Mouse (Mus musculus): ENCODE data around the gene Scyl2. TPM values are rescaled to one million over a fixed set of nuclear protein-coding genes. Genes with fewer than 3 reads are reported as not detected.
"Not testable (repeated sequence)": the region's sequence is repeated elsewhere in the genome, so short reads cannot be mapped to it uniquely, and the experiment has no call there.

Gene Scyl2
- polyA plus RNA-seq, 1 experiment from 2014 or later, result 9.0 TPM

DNA sequence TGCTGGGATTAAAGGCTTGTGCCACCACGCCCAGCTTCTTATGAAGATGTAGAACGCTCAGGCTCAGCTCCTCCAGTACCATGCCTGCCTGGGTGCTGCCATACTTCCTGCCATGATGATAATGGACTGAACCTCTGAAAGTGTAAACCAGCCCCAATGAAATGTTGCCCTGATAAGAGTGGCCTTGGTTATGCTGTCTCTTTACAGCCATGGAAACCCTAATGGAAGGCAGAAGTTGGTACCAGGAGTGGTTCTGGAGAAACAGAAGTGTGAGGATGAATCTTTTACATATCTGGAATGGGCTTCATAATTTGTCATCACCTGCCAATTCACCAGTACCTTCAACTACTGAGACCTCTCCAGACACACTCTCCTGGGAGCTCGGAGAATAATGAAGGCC lies 11.9 kb upstream of the Scyl2 start:
- no peak overlapping the region for H3K4me3 ChIP-seq
- H3K27ac ChIP-seq (replicated peaks), result no peak overlapping the region
- 98% methylated on average over 3 of the region's 3 CpGs for WGBS
- no peaks in the 10 kb centered on the region for H3K27me3 ChIP-seq
- ATAC-seq (replicated peaks), result no peak
- H3K4me2 ChIP-seq (replicated peaks), result no peak overlapping the region
- no peaks in the 10 kb centered on the region for H3K9me3 ChIP-seq
- H3K36me3 ChIP-seq, result no peaks in the 10 kb centered on the region
- no peaks in the 10 kb centered on the region for H3K4me1 ChIP-seq
- no peak overlapping the region for H3K9ac ChIP-seq (replicated peaks)

DNA sequence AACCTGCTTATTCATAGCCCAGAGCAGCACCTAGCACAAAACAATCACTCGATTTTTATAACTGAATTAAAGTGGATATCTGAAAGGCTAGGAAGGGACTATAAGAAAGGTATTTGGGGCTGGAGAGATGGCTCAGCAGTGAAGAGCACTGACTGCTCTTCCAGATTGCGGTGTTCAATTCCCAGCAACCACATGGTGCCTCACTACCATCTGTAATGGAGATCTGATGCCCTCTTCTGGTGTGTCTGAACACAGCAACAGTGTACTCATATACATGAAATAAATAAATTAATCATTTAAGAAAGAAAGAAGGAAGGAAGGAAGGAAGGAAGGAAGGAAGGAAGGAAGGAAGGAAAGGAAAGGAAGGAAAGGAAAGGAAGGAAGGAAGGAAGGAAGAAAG lies 10.2 kb upstream of the Scyl2 start:
- not testable (repeated sequence) for H3K4me3 ChIP-seq; H3K4me2 ChIP-seq (replicated peaks); ATAC-seq (replicated peaks); H3K36me3 ChIP-seq; H3K9ac ChIP-seq (replicated peaks); H3K9me3 ChIP-seq; H3K27me3 ChIP-seq; H3K27ac ChIP-seq (replicated peaks); H3K4me1 ChIP-seq
- 74% methylated on average over 2 of the region's 2 CpGs for WGBS

DNA sequence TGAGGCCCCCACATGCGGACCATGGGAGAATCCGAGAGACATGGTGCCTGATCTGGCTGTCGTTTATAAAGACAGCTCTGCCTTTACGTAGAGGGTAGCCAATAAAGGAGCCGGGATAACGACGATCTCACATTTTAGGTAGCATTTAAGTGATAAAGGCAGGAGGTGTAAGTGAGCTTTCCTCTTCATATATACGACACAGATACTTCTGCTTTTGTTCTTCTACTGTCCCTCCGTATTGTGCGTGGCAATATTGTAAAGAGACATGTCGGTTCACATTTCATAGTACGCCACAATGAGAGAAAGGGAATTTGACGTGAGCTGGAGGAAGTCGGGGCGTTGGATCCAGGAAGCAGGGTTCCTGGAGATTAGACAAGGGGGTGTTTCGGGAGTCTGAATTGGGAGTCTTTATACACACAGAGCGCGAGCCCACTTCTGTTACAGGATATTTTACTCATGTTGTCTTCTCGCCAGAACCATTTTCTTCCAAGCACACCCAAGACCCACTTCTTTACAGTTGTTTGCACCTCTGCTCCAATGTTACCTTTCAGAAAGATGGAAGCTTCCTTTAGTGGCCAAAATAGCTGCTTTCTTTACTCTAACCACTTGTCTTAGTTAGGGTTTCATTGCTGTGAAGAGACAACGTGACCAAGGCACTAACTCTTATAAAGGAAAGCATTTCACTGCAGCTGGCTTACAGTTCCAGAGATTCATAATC lies 9.3 kb upstream of the Scyl2 start:
- Histone ChIP-seq H3K9ac (replicated peaks) (no peak overlapping the region), H3K4me2 (replicated peaks) (no peak overlapping the region), H3K9me3 (no peaks in the 10 kb centered on the region), H3K27ac (replicated peaks) (no peak overlapping the region), H3K27me3 (no peaks in the 10 kb centered on the region), H3K4me3 (no peak overlapping the region), H3K36me3 (no peaks in the 10 kb centered on the region), H3K4me1 (no peaks in the 10 kb centered on the region)
- ATAC-seq (replicated peaks), result no peak
- WGBS, result 82% methylated on average over 20 of the region's 20 CpGs

DNA sequence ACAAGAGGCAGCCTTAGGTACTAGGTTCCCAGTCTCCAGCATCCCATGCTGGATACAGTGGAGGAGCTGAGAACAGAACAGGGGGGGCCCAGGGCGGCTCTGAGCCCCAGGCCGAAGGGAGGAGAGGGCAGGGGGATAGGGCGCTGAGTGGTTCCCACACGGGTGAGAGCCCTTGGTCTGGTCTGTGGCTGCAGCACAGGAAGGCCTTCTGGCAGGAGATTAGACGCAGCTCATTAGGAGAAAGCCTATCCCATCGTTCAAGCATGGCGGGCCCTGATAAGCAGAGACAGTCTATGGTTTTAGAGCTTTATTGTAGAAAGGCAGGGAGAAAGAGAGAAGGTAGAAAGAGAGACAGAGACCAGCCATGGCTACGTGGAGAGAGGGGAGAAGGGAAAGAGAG lies 3.9 kb upstream of the Scyl2 start:
- H3K4me1 ChIP-seq, result peaks cover 13% of the 10 kb centered on the region
- no peak overlapping the region for H3K9ac ChIP-seq (replicated peaks)
- H3K27me3 ChIP-seq, result no peaks in the 10 kb centered on the region
- no peak overlapping the region for H3K27ac ChIP-seq (replicated peaks)
- H3K36me3 ChIP-seq, result no peaks in the 10 kb centered on the region
- no peak overlapping the region for H3K4me3 ChIP-seq
- H3K9me3 ChIP-seq, result no peaks in the 10 kb centered on the region
- H3K4me2 ChIP-seq (replicated peaks), result no peak overlapping the region
- ATAC-seq (replicated peaks), result no peak
- WGBS, result 67% methylated on average over 8 of the region's 8 CpGs

DNA sequence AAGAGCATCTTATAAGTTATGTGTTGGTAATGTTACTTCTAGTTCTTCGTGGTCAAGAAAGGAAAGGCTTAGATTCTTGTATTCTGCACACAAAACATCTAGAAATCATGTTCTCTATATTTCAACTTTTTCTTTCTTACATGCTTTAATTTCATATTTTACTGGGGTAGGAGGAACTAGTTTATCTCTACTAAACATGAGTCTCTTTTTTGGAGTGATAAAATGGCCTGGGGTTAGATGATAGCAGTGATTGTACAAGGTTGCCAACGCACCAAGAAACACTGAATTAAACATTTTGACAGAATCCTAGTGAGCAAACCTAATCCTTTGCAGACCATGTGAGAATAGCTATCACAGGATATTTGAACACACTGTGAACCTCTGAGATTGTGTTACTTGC lies 1.4 kb upstream of the Scyl2 start:
- no peaks in the 10 kb centered on the region for H3K9me3 ChIP-seq
- no peak overlapping the region for H3K9ac ChIP-seq (replicated peaks)
- H3K4me1 ChIP-seq, result peaks cover 28% of the 10 kb centered on the region
- no peak overlapping the region for H3K27ac ChIP-seq (replicated peaks)
- H3K36me3 ChIP-seq, result no peaks in the 10 kb centered on the region
- 87% methylated on average over 2 of the region's 2 CpGs for WGBS
- no peak for ATAC-seq (replicated peaks)
- no peak overlapping the region for H3K4me3 ChIP-seq
- no peaks in the 10 kb centered on the region for H3K27me3 ChIP-seq
- H3K4me2 ChIP-seq (replicated peaks), result no peak overlapping the region

DNA sequence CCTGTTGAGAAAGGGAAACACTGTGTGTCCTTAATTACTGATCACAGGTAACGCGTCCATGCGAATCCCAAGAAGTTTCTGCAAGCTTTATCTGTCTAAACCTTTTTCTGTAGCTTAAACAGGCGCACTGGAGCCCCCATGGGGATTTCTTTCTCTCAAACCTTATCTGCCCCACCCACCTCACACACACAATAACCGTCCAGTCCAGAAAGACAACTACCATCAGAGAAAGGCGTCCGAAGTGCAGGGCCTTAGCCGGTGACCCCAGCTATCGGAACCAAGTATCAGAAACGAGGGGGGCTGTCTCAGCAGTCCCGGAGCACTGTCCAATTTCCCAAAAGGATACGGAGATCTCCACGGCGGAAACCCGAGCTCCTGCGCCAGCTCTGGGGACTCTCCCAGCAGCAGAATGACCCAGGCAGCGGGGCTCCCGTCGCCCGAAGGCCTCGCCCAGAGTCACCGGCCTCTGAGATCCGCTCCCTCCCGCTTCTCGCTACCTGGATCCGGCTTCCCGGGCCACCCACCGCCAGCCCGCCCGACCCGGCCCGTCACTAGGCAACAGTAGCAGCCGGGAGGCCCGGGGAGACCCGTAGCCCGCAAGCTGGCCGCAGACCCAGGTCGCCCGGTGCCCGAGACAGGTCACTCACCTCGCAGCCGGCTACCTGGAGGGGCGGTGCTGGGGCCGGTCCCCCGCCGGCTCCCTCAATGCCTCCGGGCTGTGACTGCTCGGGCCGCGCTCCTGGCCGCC lies 520 bp downstream of the Scyl2 start:
- peak overlapping the region; percentile 69 for H3K4me2 ChIP-seq (replicated peaks)
- peak overlapping the region; percentile 57 for H3K4me3 ChIP-seq
- peak overlapping the region; percentile 55 for H3K27ac ChIP-seq (replicated peaks)
- peak overlapping the region; percentile 72 for H3K9ac ChIP-seq (replicated peaks)
- no peaks in the 10 kb centered on the region for H3K27me3 ChIP-seq
- no peaks in the 10 kb centered on the region for H3K36me3 ChIP-seq
- H3K4me1 ChIP-seq, result peaks cover 28% of the 10 kb centered on the region
- WGBS, result under 1% methylated on average over 51 of the region's 51 CpGs
- no peak; the same call in 1 of the 2 replicates for ATAC-seq (replicated peaks)
- H3K9me3 ChIP-seq, result no peaks in the 10 kb centered on the region

DNA sequence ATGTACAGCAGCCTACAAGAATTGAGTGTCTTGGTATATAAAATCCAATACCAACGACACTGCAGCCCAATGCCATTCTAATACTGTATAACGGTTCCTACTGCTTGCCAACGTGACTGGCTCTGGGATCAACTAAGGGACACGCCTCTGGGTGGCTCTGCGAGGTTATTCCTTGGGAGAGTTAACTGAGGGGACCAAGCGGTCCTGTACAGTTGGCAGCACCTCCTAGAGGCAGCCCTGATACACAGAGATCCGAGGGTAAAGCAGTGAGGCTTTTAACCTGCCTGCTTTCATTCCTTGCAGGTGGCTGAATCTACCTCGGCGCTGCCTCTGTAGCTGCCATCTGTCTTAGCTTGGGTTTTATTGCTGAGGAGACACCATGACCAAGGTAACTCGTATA lies 3.1 kb downstream of the Scyl2 start:
- no peak for ATAC-seq (replicated peaks)
- H3K4me3 ChIP-seq, result no peak overlapping the region
- H3K27me3 ChIP-seq, result no peaks in the 10 kb centered on the region
- H3K36me3 ChIP-seq, result no peaks in the 10 kb centered on the region
- no peak overlapping the region for H3K4me2 ChIP-seq (replicated peaks)
- H3K9ac ChIP-seq (replicated peaks), result no peak overlapping the region
- 80% methylated on average over 10 of the region's 10 CpGs for whole genome bisulfite sequencing
- no peak overlapping the region for H3K27ac ChIP-seq (replicated peaks)
- no peaks in the 10 kb centered on the region for H3K9me3 ChIP-seq
- peaks cover 28% of the 10 kb centered on the region for H3K4me1 ChIP-seq

DNA sequence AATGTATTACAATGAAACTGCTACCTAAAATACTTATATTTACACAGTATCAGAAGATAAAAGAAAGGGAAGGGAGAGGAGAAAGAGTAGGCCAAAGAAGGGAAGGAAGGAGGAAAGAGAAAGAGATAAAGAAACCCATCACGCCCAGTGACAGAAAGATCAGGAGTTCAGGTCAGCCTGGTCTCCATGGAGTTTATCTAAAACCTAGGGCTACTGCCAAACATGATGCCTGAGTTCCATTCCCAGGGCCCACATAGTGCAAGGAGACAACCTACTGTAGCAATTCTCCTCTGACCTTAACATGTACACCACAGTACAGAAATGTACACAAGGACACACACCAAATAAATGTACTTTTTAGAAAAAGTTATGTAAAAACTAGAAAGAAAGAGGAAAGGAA lies 3.9 kb downstream of the Scyl2 start:
- H3K4me3 ChIP-seq, result no peak overlapping the region
- no peak overlapping the region for H3K27ac ChIP-seq (replicated peaks)
- no peaks in the 10 kb centered on the region for H3K36me3 ChIP-seq
- no peak overlapping the region for H3K4me2 ChIP-seq (replicated peaks)
- ATAC-seq (replicated peaks), result no peak
- WGBS, result 88% methylated on average over 1 of the region's 1 CpGs
- peaks cover 27% of the 10 kb centered on the region for H3K4me1 ChIP-seq
- H3K9ac ChIP-seq (replicated peaks), result no peak overlapping the region
- H3K27me3 ChIP-seq, result no peaks in the 10 kb centered on the region
- no peaks in the 10 kb centered on the region for H3K9me3 ChIP-seq

DNA sequence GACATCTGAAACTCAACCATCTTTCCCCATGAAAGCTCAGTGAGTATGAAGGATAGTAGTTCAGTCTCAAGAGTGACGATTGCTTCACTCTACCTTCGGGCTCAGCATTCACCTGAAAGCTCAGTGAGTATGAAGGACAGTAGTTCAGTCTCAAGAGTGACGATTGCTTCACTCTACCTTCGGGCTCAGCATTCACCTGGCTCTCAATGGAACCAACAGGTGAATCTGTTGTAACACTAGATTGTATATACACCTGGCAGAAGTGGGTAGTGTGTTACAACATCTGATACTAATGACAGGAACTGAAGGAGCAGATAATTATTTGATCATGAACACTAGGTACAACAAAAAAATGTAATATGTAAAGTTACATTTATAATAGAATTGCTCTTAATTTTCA lies 4.4 kb downstream of the Scyl2 start:
- Histone ChIP-seq H3K4me2 (replicated peaks) (no peak overlapping the region), H3K9ac (replicated peaks) (no peak overlapping the region), H3K9me3 (no peaks in the 10 kb centered on the region), H3K27me3 (no peaks in the 10 kb centered on the region), H3K4me3 (no peak overlapping the region), H3K4me1 (peaks cover 24% of the 10 kb centered on the region), H3K36me3 (no peaks in the 10 kb centered on the region), H3K27ac (replicated peaks) (no peak overlapping the region)
- WGBS, result 92% methylated on average over 4 of the region's 4 CpGs
- no peak for ATAC-seq (replicated peaks)

DNA sequence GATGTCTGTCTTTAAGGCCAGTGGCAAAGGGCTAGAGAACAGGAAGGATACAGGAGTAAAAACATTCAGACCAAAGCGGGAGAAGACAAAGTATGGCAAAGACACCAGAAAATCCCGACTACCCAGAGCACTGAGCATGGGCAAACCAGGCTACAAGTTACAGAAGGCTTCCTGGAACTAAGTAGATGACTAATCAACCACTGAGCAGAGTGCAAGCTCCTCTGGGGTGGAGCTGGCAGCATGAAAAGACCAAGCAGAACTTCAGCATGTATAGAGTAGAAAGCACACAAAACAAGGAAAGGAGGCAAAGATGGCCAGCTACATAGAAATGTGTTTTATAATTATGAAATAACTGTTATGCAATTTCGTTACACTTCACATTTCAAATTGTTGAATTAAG lies 5.6 kb downstream of the Scyl2 start:
- Histone ChIP-seq H3K4me2 (replicated peaks) (no peak overlapping the region), H3K27me3 (no peaks in the 10 kb centered on the region), H3K27ac (replicated peaks) (no peak overlapping the region), H3K4me3 (no peak overlapping the region), H3K4me1 (peaks cover 23% of the 10 kb centered on the region), H3K9me3 (no peaks in the 10 kb centered on the region), H3K9ac (replicated peaks) (no peak overlapping the region), H3K36me3 (no peaks in the 10 kb centered on the region)
- ATAC-seq (replicated peaks), result no peak
- 85% methylated on average over 3 of the region's 3 CpGs for WGBS

DNA sequence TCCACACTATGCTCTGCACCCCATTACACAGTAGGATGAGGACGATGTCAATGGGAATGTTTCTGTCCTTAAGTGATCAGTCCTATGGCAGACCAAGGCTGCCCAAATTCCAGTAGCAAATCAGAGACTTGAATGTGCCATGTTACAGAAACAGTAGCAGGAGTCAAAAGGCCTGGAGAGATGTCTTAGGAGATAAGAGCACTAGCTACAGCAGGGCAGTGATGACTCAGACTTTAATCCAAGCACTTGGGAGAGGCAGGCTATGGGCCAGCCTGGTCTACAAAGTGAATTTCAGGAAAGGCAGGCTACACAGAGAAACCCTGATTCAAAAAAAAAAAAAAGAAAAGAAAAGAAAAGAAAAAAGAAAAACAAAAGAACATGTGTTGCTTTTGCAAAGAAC lies 6.6 kb downstream of the Scyl2 start:
- Histone ChIP-seq H3K4me3 (no peak overlapping the region), H3K9ac (replicated peaks) (no peak overlapping the region), H3K4me2 (replicated peaks) (no peak overlapping the region), H3K9me3 (no peaks in the 10 kb centered on the region), H3K36me3 (no peaks in the 10 kb centered on the region), H3K4me1 (peaks cover 15% of the 10 kb centered on the region), H3K27me3 (no peaks in the 10 kb centered on the region), H3K27ac (replicated peaks) (no peak overlapping the region)
- no peak for ATAC-seq (replicated peaks)
- 85% methylated on average over 1 of the region's 1 CpGs for WGBS

DNA sequence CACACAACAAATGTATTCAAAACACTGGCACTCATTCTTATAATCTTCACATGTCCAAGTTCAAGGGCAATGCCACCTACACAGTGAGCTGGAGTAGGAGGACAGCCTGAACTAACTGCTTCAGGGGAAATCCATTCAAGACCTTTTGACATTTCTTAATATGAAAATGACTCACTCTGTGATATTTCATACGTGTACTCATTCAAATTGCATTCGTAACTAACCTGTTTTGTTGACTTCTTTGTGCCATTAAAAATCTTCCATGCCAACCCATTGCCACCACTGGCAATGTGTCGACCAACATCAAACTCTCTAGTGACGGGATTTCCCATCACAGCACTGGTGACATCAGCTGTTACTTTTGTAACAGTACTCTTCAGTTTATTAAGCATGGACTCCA lies 8.0 kb downstream of the Scyl2 start:
- Histone ChIP-seq H3K27ac (replicated peaks) (no peak overlapping the region), H3K4me1 (peaks cover 4% of the 10 kb centered on the region; the same call in 1 of the 2 replicates), H3K27me3 (no peaks in the 10 kb centered on the region), H3K4me3 (no peak overlapping the region), H3K4me2 (replicated peaks) (no peak overlapping the region), H3K36me3 (no peaks in the 10 kb centered on the region), H3K9me3 (no peaks in the 10 kb centered on the region), H3K9ac (replicated peaks) (no peak overlapping the region)
- 96% methylated on average over 4 of the region's 4 CpGs for WGBS
- ATAC-seq (replicated peaks), result no peak
